Mouse (Mus musculus): ENCODE results near the gene Hps6.

DNA sequence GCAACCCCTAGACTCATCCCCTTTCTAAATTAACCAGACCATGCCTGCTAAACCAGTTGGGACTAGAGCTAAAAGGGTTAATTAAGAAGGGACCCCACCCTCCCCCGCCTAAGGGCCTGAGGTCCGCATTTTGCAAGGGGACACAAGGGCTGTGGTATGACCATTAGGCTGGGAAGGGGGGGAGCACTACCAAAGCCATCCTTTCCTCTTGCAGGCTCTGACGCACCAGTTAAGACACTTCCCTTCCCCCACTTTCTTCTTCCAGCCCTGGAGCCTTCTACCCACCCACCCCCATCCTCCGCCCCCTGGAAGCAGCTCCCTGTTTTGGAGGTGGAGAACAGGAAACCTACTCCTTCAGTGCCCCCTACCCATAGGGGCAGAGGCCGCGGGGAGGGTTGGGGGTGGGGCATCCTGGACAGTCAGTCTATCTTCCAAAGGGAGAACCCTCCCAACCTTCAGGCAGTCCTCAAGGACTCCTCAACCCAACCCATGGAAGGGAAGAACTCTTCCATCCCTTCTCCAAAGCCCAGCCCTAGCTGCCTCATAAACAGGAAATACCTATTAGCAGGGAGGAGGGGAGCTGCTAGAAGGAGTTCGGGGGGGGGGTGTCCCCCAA, 42.5 kb downstream of the Hps6 start:
- 0 out of 2 replicates have a peak, but pooled peaks have one; percentile 2 for TF ChIP-seq CTCF (IDR thresholded peaks at IDR 0.05; ENCODE audit: low read depth)
- no peak; the same call in 1 of the 2 replicates for TF ChIP-seq EP300 (IDR thresholded peaks at IDR 0.05; ENCODE audit: low read depth)

Measured in heart, postnatal 0 days (tissue).